Mouse (Mus musculus) embryo, embryonic 11 days (tissue): ENCODE data around the gene Hs6st1.

Source experiments
- DNase-seq: peaks from one replicate; pipeline ENCODE4 v3.0.0-alpha.2; 2015

Hs6st1 gene

DNA sequence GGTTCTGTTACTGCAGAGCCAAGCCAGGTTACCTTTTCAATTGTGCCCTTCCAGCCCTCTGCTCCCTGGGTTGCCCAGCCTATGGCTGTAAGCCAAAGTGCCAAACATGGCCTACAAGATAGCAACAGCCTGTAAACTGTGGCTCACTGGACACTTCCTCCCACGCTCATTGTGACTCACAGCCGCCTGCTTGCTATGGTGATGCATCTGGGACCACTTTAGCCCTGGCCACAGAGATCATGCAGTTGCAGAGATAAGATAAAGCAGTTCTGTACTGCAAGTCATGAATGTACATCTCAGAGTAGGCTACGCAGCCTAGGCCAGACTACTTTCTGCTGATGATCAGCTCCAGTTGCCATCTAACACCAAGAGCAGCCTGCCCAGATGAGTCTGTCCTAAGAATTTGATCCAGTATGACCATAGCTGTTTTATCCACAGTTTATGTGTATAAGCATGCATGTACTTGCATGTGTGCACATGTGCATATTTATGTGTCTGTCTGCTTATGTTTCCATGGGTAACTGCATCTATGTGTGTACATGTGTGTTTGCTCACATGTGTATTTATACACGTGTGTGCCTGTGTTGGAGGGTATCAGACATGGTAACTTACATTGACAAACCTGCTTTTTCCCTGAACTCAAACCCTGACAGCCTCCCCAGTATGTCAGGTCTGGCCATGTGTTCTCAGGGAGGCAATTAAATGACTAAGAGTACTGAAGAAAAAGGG is 62.3 kb downstream of the Hs6st1 start:
- DNase-seq = no peak

DNA sequence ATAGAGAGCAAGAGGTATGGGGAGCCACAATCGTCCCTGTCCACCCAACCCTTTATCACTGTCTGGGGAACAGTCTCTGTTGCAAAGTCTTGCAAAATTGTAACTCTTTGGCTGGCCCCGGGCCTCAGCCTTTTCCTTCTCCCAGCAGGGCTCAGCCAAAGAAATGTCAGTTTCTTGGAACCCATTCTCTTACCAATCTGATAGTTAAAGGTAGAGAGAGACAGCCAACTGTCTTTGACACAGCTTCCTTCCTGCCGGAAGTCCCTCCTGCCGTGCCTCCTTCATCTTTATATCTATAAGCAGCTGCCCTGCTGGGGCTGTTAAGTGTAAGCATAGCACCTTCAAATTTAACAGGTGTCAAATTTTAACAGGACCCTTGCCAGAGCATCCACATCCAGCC is 63.0 kb downstream of the Hs6st1 start:
- no peak for DNase-seq

DNA sequence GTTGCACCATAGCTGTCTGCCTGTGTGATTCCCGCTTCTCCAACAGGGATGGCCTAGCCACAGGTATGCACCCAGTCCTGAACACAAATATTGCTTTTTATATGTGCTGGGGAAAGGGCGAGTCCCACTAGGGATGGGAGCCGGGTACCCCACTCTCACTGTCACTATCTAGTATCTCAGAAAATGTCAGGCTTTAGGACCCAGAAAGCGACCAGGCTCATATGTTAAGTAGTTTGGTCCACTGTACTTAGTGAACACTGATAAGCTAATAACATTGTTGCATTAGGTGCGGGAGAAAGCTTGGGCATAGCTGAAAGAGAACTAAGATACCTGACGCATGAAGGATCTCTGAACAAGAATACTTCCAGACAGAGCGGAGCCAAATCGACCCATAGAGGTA is 63.6 kb downstream of the Hs6st1 start:
- no peak for DNase-seq

DNA sequence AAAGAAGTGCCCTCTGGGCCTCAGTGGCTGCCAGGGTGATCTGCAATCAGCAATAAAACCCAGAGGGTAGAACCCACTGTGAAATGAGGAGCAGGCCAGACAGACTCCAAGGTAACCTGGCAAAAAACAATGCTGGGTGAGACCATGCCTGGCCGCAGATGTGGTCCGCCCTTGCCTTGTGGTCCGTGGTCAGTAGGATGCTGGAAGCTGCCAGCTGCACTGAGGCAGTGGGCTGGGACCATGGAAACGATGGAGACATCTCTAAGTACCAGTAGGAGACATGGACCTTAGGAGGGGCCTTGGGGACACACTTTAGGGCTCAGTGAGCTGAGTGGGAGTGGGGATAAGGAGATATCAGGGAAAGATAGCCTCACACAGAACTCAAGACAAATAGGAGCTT is 64.0 kb downstream of the Hs6st1 start:
- no peak for DNase-seq

DNA sequence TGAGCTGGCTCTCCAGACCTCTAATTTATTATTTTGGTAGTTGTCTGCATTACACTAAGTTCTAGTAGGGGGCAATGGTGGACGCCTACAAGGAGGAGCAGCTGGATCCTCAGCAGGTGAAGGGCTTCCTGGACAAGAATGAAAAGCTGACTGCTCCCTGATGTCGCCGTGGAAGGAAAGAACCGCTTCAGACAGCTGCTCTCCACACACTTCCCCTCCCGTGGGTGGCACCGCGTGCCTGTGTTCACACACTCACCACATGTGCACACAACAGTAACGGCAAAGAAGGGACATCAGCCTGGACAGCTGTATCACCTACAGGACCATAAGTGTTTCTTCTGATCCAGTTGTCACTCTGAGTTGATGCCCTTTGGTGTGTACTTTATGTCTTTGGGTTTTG is 64.8 kb downstream of the Hs6st1 start:
- DNase-seq = no peak

DNA sequence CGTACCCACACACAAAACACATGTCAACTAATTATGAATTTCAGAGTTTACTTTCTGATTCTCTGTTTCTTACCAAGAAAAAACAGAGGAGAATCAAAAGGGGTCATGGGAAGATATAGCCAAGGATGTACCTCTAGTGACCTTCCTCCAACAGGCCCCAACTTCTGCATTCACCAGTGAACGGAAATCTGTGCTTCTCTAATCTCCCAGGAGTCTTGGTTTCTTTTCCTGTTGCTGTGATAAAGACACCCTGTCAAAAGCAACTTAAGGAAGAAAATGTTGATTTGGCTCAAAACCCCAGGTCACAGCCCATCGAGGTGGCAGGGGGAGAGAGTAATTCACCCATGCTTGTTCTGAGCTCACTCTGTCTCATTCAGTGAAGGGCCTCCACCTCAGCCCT is 65.4 kb downstream of the Hs6st1 start:
- DNase-seq = no peak

DNA sequence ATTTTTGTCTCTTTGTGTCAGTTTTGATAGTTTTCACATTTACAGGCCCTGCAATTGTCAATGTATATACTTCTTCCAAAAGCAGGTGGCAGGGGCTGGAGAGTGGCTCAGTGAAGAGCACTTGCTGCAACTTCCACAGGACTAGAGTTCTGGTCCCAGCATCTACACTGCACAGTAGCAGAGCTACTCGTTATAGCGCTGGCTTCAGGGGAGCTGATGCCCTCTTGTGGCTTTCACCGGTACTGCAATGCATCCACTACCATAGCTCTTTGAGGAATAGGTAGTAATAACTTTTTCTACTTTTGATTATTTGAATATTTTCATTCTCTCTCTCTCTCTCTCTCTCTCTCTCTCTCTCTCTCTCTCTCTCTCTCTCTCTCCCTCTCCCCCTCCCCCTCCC is 66.4 kb downstream of the Hs6st1 start:
- DNase-seq = peak; percentile 77

DNA sequence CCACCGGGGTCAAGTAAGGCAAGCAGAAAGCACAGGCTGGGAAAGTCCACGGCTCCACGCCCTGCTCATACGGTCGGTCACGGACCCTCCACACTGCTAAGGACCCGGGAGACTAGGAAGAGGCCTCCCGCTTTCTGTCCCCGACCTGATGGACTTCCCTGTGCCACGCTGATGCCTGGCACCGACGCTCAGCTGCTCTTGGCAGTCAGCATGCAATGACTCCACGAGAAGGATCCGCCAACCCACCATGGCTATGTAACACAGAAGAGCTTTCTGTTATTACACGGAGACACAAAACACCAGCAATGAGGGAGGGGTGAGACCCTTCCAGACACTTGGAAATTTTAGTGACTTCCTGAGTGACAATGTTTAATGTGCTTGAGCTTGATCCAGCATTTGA is 72.1 kb downstream of the Hs6st1 start:
- no peak for DNase-seq

DNA sequence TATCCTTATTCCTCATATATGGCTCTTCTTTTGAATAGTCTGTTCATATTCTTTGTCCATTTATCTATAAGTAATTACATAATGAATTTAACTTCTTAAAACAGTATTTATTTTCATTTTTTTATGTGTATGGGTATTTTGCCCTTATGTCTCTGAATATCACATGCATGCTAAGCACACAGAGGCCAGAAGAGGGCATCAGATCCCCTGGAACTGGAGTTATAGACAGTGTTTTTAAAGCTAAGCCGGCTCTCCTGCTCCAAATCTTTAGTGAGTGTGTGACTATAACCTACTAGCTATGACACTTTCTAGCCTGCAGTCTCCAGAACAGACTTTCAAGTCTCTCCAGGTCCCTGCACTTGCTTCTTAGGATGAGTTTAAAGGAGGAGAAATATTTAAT is 76.8 kb downstream of the Hs6st1 start:
- DNase-seq = peak; percentile 39

DNA sequence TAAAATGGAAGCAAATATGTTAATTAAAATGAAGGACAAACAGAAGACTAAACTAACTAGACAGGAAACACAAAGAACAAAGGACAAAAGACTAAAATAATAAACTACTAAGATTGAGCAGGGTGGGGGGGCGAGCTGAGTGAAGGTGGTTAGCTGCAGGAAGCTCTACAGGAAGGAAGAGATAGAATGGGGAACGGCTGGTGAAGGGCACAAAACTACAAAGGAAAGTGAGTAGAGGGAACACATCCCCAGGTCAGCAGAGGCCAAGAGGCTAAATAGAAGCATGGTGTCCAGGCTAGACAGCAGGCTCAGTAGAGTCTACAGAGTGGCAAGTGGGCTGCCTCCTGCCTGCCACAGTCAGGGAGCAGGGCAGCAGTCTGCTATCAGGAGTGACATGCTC is 80.6 kb downstream of the Hs6st1 start:
- no peak for DNase-seq

DNA sequence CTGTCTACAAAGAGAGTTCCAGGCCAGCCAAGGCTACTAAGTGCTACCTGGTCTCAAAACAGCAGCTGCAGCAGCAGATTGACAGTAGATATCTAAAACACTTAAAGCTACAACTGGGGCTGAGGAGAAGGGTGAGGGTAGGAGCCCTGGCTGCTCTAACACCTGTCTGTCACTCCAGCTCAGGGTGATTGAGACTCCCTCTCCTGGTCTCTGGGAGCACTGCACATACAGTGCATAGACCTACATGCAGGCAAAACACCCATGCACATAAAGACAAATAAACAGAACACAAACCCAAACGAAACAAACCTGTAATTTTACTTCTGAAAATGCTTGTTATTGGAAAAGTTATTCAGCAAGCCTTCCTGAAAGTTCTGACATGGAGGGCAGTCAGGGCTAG is 81.2 kb downstream of the Hs6st1 start:
- peak; percentile 33 for DNase-seq
